Mouse (Mus musculus): ENCODE results near the gene Dnm3. TPM values are rescaled to one million over a fixed set of nuclear protein-coding genes. Genes with fewer than 3 reads are reported as not detected.

Dnm3 gene
- polyA plus RNA-seq, 1 experiment from 2014 or later: 8.3 TPM

DNA sequence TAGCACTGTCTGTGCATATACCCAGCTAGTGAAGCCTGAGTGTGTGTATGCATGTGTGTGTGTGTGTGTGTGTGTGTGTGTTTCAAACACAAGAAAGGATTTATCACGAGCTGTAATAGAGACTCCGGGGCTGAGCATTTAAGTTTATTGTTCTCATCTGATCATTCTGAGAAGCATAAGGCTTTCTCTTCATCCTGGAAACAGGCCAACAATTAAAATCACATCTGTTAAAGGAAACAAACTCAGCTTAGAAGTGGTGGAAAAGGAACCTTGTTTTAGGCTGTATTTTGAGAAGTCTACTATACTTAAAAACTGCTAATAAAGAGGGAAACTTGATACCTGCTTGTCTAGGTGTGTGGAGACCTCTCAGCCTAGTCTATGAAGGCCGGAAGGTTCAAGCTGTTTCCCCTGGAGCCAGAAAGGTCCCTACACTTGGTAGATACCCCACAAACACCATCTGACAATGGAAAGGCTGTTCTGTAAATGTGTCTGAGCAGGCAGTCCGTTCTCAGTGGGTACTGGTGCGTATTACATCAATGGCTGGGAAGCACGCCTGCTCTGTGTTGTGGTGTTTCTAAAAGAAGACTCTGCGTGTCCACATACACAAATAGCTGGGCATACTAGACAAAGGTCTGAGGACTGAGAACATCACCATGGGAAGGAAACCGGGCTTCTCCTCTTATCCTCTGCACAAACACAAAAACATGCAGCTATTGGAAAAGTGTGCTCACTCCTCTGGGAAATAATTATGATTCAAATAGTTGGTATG lies 290.3 kb downstream of the Dnm3 start:
- H3K27ac ChIP-seq: peak overlapping the region; percentile 89
- no peak overlapping the region for H3K4me3 ChIP-seq (replicated peaks; ENCODE audit: low read depth, low read length)
- peaks cover 20% of the 10 kb centered on the region; the same call in 1 of the 2 replicates for H3K4me1 ChIP-seq (replicated peaks; ENCODE audit: insufficient read depth, low read length)
- 24% methylated on average over 8 of the region's 8 CpGs for WGBS
- no peaks in the 10 kb centered on the region for H3K27me3 ChIP-seq (ENCODE audit: insufficient read depth, low read length)
- DNase-seq (ENCODE audit: low spot score): peak; percentile 81
- peak overlapping the region; percentile 13; the same call in 1 of the 2 replicates for H3K4me2 ChIP-seq (ENCODE audit: low read length)
- no peaks in the 10 kb centered on the region for H3K36me3 ChIP-seq (ENCODE audit: insufficient read depth, low read length)
- H3K9ac ChIP-seq (ENCODE audit: low read depth, low read length): no peak overlapping the region
- TF ChIP-seq CTCF (IDR thresholded peaks at IDR 0.05; ENCODE audit: low read depth): no peak
- 0 out of 2 replicates have a peak, but pooled peaks have one; percentile 27 for ATAC-seq (replicated peaks; ENCODE audit: low FRiP score, low read depth)
- H3K9me3 ChIP-seq (replicated peaks; ENCODE audit: low read length): no peaks in the 10 kb centered on the region

DNA sequence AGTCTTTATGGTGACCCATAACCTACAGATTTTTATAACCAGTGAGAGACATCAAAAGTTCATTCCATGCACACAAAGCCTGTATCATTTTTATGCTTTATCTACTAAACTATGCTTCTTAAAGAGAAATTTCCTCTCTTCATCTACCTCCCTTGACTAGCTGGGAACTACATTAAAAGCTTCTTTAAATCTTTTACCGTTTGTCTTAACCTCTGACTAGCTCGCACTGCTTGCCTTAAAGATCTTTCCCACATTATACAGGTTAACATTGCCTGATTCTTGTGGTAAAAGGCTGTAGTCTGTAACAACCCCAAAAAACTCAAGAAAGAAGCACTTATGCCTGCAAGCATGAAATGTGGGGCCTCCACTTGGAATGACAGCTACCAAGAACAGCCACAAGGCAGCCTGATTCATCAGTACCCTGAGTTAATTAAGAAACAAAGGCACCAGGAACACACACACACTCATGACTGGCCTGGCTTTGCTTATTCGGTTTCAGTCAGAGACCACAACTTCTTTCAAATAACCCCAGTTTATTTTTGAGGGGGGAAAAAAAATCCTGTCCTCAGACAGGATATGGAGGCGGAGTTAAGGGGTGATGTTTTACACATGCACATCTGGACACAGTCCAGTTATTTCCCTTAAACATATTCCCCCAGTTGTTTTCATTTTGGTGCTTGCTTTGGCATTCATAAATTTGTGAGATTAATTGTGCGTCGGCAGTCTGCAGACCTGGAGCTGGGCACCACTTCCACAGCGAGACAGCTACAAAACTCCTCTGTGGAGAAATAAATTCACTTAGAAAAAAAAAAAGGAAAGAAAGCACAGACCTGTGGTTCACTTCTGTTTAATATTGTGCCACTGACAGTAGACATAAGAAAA lies 291.1 kb downstream of the Dnm3 start:
- DNase-seq (ENCODE audit: low spot score) (peak; percentile 90), ATAC-seq (replicated peaks; ENCODE audit: low FRiP score, low read depth) (no peak; the same call in 1 of the 2 replicates)
- Histone ChIP-seq H3K36me3 (ENCODE audit: insufficient read depth, low read length) (no peaks in the 10 kb centered on the region), H3K4me3 (replicated peaks; ENCODE audit: low read depth, low read length) (no peak overlapping the region), H3K9ac (ENCODE audit: low read depth, low read length) (no peak overlapping the region), H3K27ac (peak overlapping the region; percentile 89), H3K4me1 (replicated peaks; ENCODE audit: insufficient read depth, low read length) (peaks cover 20% of the 10 kb centered on the region; the same call in 1 of the 2 replicates), H3K4me2 (ENCODE audit: low read length) (peak overlapping the region; percentile 13; the same call in 1 of the 2 replicates), H3K9me3 (replicated peaks; ENCODE audit: low read length) (no peaks in the 10 kb centered on the region), H3K27me3 (ENCODE audit: insufficient read depth, low read length) (no peaks in the 10 kb centered on the region)
- WGBS: 20% methylated on average over 7 of the region's 7 CpGs
- no peak for TF ChIP-seq CTCF (IDR thresholded peaks at IDR 0.05; ENCODE audit: low read depth)

DNA sequence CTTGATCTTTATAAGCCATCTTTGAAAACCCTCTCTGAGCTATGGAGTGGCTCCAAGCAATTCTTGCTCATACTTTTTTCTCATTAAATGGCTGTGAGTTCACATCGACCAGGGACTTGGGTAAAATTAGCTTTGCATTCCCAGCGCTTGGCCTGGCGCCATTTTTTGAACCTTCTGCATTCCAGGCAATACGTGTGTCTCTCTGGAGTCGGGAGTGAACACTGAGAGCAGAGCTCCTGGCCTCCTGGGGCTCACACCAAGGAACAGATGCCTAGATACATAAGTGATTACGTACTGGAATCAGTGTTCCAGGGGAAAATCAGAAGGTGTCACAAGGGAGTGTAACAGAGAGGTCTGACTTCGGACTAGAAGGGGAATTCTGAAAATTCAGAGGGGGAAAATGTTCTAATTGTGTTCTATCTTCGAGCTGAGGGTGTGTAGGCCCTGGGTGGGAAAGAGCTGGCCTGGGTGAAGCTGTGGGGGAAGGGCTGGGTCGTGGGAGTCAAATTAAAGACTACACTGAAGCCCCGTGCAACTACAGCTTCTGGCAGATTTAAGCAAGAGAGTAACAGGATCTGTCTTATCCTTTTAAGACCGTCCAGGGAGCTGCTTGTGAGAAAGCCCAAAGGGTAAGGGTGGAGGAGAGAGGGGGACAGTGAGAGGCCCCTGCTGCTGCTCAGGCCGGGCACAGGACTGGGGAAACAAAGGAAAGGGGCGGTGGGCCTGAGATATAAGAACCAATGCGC lies 293.7 kb downstream of the Dnm3 start:
- Histone ChIP-seq H3K36me3 (ENCODE audit: insufficient read depth, low read length) (no peaks in the 10 kb centered on the region), H3K9ac (ENCODE audit: low read depth, low read length) (no peak overlapping the region), H3K4me1 (replicated peaks; ENCODE audit: insufficient read depth, low read length) (peaks cover 20% of the 10 kb centered on the region), H3K27ac (peak overlapping the region; percentile 58; the same call in 1 of the 2 replicates), H3K4me3 (replicated peaks; ENCODE audit: low read depth, low read length) (no peak overlapping the region), H3K4me2 (ENCODE audit: low read length) (no peak overlapping the region), H3K9me3 (replicated peaks; ENCODE audit: low read length) (no peaks in the 10 kb centered on the region), H3K27me3 (ENCODE audit: insufficient read depth, low read length) (no peaks in the 10 kb centered on the region)
- ATAC-seq (replicated peaks; ENCODE audit: low FRiP score, low read depth) (peak; percentile 33), DNase-seq (ENCODE audit: low spot score) (peak; percentile 67)
- WGBS: 29% methylated on average over 14 of the region's 14 CpGs
- no peak for TF ChIP-seq CTCF (IDR thresholded peaks at IDR 0.05; ENCODE audit: low read depth)

DNA sequence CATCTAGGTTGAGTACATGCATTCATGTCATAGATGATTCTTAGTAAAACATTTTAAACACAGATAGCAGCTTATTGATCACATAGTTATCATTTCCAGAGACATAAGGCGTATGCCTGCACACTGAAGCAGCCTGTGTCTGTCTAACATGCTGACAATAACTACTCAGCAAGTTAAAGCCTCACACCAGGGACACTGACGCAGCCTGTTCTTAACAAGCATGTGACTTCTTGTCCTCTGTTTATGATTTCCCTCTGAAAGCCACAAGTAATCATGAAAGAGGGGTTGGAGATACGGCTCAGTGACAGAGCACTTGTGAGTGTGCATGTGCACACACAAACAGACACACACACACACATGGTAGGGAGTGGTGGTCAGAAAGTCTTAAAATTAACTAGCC lies 294.4 kb downstream of the Dnm3 start:
- no peak for ATAC-seq (replicated peaks; ENCODE audit: low FRiP score, low read depth)
- no peak for TF ChIP-seq CTCF (IDR thresholded peaks at IDR 0.05; ENCODE audit: low read depth)
- Histone ChIP-seq H3K4me1 (replicated peaks; ENCODE audit: insufficient read depth, low read length) (peaks cover 20% of the 10 kb centered on the region), H3K27ac (0 out of 2 replicates have a peak overlapping the region, but pooled peaks have one; percentile 58), H3K4me2 (ENCODE audit: low read length) (no peak overlapping the region), H3K9me3 (replicated peaks; ENCODE audit: low read length) (no peaks in the 10 kb centered on the region), H3K36me3 (ENCODE audit: insufficient read depth, low read length) (no peaks in the 10 kb centered on the region), H3K27me3 (ENCODE audit: insufficient read depth, low read length) (no peaks in the 10 kb centered on the region), H3K9ac (ENCODE audit: low read depth, low read length) (no peak overlapping the region), H3K4me3 (replicated peaks; ENCODE audit: low read depth, low read length) (no peak overlapping the region)
- DNase-seq (ENCODE audit: low spot score): peak; percentile 12
- 69% methylated on average over 3 of the region's 3 CpGs for WGBS

DNA sequence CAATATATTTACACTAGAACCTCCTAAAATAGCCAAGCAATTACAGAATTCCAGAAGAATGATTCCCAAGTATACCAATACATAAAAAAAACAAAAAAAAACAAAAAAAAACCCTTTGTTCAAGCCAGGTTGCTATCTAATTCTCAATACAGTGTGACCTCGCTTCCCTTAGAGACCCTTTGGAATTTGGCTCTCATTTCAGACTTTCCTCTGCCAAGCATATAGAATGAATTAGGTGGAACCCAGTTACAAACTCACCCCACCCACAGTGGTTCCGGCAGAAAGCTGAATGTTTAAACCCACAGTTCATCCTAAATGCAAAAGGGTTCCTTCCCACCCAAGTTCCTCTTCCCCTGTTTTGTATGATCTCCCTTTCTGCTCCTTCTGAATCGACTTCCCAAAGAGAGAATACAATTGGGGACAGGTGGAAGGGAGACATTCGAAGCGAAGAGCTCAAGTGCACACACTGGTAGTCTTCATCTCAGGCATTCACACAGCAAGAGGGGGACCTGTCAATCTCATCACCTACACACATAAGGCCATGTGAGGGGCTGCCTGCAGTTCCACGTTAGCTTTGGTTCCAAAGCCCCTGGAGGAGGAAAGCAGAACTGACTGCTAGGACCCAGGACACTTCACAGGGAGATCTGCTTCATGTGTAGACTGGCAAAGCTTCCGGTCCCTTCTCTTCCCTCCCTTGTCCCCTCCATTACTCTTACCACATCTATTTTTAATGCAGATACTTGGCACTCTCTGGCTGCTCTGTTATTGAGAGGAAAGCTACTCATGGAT lies 296.5 kb downstream of the Dnm3 start:
- no peak overlapping the region for H3K9ac ChIP-seq (ENCODE audit: low read depth, low read length)
- DNase-seq (ENCODE audit: low spot score) (peak; percentile 21), ATAC-seq (replicated peaks; ENCODE audit: low FRiP score, low read depth) (no peak)
- H3K4me1 ChIP-seq (replicated peaks; ENCODE audit: insufficient read depth, low read length): peaks cover 15% of the 10 kb centered on the region
- no peak overlapping the region for H3K4me2 ChIP-seq (ENCODE audit: low read length)
- TF ChIP-seq CTCF (IDR thresholded peaks at IDR 0.05; ENCODE audit: low read depth): peak; percentile 32; the same call in 1 of the 2 replicates
- 69% methylated on average over 7 of the region's 7 CpGs for WGBS
- H3K9me3 ChIP-seq (replicated peaks; ENCODE audit: low read length): no peaks in the 10 kb centered on the region
- H3K36me3 ChIP-seq (ENCODE audit: insufficient read depth, low read length): no peaks in the 10 kb centered on the region
- no peaks in the 10 kb centered on the region for H3K27me3 ChIP-seq (ENCODE audit: insufficient read depth, low read length)
- H3K27ac ChIP-seq: no peak overlapping the region
- H3K4me3 ChIP-seq (replicated peaks; ENCODE audit: low read depth, low read length): no peak overlapping the region

Measured in kidney, postnatal 0 days (tissue).